Mouse (Mus musculus): ENCODE measurements around the gene Ube2d2b. TPM values are rescaled to one million over a fixed set of nuclear protein-coding genes. Genes with fewer than 3 reads are reported as not detected.

Gene Ube2d2b
- polyA plus RNA-seq, 1 experiment from 2014 or later: 0.42 TPM

DNA sequence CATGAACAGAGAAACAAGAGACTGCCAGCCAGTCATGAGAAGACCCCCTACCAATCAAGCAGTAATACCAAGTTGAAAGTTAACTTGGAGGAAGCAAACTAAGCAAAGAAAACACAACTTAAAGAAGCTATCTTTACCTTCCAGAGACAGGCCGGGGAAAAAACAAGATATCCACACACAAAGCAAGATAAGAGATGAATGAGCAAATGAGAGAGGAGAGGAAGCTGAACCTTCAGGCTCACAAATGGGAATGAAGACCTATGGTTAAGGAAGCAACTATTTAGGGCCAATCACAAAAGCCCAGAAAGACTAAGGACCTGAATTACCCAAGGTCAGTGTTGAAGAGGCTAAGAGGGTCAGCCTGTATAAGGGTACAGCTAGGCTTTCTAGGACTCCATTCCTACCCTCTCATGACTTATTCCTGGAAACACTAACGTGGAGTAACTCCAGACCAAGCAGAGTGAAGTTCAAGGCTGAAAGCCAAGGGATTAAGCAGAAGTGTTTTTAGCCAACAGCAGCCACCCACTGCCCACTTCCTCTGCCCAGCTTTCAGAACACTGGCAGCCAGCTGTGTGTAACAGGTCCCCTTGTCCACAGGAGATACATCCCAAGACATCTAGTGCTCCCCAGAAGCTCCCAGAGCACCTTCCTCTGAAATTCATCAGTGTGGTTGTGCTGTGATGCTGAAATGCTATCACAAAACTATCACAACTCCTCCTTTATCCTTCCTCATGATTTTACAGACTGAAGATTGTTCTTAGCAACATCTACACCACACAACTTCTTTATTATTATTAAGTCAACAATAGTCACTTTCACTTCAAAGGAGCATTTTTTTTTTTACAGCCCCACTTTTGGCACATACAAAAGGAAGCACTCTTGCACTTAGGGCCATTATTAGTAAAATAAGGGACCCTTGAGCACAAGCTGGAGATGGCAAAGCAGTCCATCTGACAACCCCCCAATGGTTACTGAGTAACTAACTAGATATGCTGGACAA lies 36.5 kb downstream of the Ube2d2b start:
- WGBS: 73% methylated on average over 2 of the region's 2 CpGs
- Histone ChIP-seq H3K36me3 (replicated peaks) (no peaks in the 10 kb centered on the region), H3K27ac (replicated peaks) (no peak overlapping the region), H3K4me1 (peaks cover 19% of the 10 kb centered on the region), H3K9me3 (no peaks in the 10 kb centered on the region), H3K4me3 (no peak overlapping the region), H3K27me3 (replicated peaks; ENCODE audit: low read depth, poor library complexity, severe bottlenecking) (peaks cover 14% of the 10 kb centered on the region)
- DNase-seq (ENCODE audit: low spot score): no peak

DNA sequence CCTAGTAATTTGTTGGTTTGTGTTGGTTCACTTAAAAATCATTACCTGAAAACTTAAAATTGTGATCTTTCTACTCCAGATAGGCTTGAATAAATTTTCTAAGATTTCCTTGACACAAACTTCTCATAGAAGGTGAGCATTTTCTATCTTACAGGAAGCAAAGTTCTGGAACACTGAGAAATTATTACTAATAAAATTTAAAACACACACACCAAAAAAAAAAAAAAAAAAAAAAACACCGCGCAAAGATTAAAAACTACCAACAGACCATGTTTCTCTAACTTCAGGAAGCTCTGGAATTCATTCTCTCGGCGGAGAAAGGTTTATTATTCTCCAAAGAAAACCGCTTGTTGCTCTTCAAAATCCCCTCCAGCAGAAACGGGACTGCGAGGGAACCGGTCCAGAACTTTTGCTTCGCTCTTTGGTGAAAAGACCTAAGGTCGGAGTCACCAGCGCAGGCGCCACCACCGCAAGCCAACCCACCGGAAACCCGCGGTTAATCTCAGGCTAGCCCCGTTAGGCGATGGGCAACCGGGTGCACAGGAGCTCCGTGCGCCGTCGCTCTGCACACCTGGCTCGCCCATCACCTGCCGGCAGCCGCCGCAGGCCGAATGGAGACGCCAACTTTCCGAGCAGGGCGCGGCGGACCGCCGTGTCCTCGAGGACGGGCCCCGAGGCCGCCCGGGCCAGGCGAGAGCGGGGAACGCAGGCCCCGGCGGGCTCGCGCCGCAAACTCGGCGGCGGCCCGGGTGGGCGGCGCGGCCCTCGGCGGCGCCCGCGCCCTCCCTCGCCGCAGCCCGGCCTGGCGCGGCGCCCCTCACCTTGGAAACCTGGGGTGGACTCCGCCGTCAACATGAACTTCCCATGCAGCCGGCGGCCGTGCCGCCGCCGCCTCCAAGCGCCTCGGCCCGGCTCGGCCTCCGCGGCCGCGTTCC lies 38.3 kb downstream of the Ube2d2b start:
- Histone ChIP-seq H3K9me3 (no peaks in the 10 kb centered on the region), H3K36me3 (replicated peaks) (no peaks in the 10 kb centered on the region), H3K27ac (replicated peaks) (peak overlapping the region; percentile 97), H3K4me1 (peaks cover 19% of the 10 kb centered on the region), H3K27me3 (replicated peaks; ENCODE audit: low read depth, poor library complexity, severe bottlenecking) (peaks cover 16% of the 10 kb centered on the region), H3K4me3 (peak overlapping the region; percentile 78)
- WGBS: under 1% methylated on average over 82 of the region's 82 CpGs
- DNase-seq (ENCODE audit: low spot score): peak; percentile 75

DNA sequence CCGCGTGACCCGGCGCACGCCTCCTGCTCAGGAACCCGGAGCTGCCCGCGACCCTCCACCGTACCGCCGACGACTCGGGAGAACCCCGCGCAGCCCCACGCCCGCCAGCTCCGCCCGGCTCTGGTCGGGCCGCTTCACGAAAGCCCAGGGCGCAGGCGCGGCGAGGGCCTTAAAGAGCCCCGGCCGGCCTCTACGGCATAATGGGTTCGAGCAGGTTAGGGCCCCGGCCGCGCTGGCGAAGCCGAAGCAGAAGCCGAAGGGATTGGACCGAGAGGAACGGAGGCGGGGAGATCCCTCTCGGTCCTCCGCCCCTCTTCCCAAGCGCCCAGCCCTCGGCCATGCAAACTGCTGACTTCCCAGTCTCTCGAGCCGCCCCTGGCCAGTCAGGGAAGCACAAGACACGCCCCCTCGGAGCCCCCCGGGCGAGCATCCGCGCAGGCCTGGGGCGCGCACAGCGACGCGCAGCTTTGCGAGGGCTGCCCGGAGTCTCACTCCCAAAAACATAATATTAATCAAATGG lies 39.1 kb downstream of the Ube2d2b start:
- under 1% methylated on average over 58 of the region's 58 CpGs for WGBS
- Histone ChIP-seq H3K27me3 (replicated peaks; ENCODE audit: low read depth, poor library complexity, severe bottlenecking) (peaks cover 16% of the 10 kb centered on the region), H3K4me1 (peaks cover 21% of the 10 kb centered on the region), H3K36me3 (replicated peaks) (no peaks in the 10 kb centered on the region), H3K27ac (replicated peaks) (peak overlapping the region; percentile 97), H3K4me3 (peak overlapping the region; percentile 78), H3K9me3 (no peaks in the 10 kb centered on the region)
- DNase-seq (ENCODE audit: low spot score): peak; percentile 97

DNA sequence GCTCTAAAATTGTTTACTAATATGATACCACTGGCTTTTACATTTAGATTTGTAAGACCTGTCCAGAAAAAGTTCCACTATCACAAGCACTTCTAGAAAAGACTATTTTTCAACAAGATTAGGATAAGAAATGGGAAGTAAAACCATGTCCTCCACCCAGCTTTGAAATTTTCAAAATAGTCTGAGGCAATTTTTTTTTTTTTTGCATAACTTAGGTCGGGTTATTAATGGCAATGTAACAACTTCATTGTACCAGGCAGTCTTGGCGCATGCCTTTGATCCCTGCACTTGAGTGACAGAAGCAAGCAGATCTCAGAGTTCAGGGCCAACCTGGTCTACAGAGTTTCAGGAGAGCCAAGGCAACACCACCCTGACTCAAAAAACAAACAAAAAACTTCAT lies 39.8 kb downstream of the Ube2d2b start:
- H3K4me3 ChIP-seq: peak overlapping the region; percentile 78

DNA sequence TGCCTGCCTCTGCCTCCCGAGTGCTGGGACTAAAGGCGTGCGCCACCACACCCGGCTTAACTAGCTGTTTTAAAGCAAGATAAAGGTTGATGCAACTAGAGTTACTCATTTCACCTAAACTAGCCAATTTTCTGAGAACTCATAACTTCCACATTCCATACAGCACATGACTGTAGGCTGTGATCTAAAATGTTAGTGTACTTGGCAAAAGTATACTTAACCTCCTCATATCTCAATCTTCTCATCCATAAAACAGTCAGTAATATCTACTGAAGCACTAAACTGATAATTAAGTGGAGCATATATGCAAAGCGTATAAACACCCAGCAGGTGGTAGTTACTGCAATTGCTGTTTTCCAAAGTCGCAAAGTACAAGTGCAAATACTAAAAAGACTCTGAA lies 43.4 kb downstream of the Ube2d2b start:
- Histone ChIP-seq H3K4me3 (no peak overlapping the region), H3K27me3 (replicated peaks; ENCODE audit: low read depth, poor library complexity, severe bottlenecking) (peaks cover 16% of the 10 kb centered on the region), H3K36me3 (replicated peaks) (no peaks in the 10 kb centered on the region), H3K4me1 (0 out of 2 replicates have a peak, but pooled peaks cover 3% of the 10 kb centered on the region), H3K9me3 (no peaks in the 10 kb centered on the region), H3K27ac (replicated peaks) (no peak overlapping the region)
- 88% methylated on average over 6 of the region's 6 CpGs for whole genome bisulfite sequencing
- no peak for DNase-seq (ENCODE audit: low spot score)

More for the DNA sequence above, 39.8 kb downstream of the Ube2d2b start:
- WGBS: 74% methylated on average over 2 of the region's 2 CpGs
- no peaks in the 10 kb centered on the region for H3K36me3 ChIP-seq (replicated peaks)
- peaks cover 16% of the 10 kb centered on the region for H3K27me3 ChIP-seq (replicated peaks; ENCODE audit: low read depth, poor library complexity, severe bottlenecking)
- no peak for DNase-seq (ENCODE audit: low spot score)
- H3K27ac ChIP-seq (replicated peaks): no peak overlapping the region
- H3K9me3 ChIP-seq: no peaks in the 10 kb centered on the region
- peaks cover 17% of the 10 kb centered on the region for H3K4me1 ChIP-seq

DNA sequence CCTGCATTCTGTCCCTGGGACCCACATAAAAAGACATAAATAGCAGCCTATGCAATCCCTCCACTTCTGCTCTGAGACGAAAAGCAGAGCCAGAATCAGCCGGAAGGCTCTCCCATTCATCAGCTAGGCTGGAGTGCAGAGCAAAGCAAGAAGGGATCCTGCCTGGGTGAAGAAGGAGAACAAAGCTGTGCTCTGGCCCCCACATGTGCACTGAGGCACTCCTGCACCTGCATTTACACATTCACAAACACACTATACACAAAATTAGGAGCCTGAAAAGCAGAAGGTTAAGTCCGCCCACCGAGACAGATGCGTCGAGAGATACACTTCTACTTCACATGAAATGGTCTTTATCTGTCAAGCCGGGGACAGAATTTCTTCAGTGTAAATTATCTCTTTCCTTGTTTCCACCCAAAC lies 44.0 kb downstream of the Ube2d2b start:
- Histone ChIP-seq H3K9me3 (no peaks in the 10 kb centered on the region), H3K36me3 (replicated peaks) (no peaks in the 10 kb centered on the region), H3K27ac (replicated peaks) (no peak overlapping the region), H3K4me1 (0 out of 2 replicates have a peak, but pooled peaks cover 3% of the 10 kb centered on the region), H3K27me3 (replicated peaks; ENCODE audit: low read depth, poor library complexity, severe bottlenecking) (peaks cover 16% of the 10 kb centered on the region), H3K4me3 (no peak overlapping the region)
- WGBS: 75% methylated on average over 7 of the region's 7 CpGs
- DNase-seq (ENCODE audit: low spot score): no peak

DNA sequence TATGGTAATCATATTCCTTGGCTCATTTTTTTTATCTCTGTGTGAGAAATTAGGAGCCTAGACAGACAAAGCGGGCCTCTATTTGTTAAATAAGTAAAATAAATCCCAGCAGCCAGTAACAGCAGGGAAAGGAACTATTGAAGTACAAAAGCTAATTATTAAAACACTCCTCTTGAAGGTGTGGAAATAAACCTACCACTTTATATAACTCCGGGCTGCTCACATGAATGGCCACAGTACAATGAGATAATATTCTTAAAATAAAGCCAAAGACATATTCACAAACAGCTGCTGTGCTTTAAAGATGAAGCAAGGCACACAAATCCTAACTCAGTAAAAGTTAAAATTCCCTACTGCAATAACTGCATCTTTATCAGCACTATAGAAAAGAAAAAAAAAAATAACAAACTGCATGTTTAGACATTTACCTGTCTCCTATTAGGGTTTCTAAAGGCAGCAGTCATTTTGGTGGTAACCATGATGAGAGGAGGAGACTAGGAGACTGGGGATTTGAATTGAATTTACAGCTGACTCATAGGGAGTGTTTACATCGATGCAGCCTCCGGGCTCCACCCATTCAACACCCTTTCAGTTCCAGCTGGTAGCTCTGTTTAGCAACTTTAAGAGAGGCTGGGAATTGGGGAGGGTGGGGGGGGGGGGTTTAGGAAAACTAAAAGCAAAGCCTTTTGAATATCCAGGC lies 44.8 kb downstream of the Ube2d2b start, which contains the start of gene Evi5:
Gene Evi5 (minus strand): TSS at position 547 of the 700 bp plus-strand sequence.
- peaks cover 16% of the 10 kb centered on the region for H3K27me3 ChIP-seq (replicated peaks; ENCODE audit: low read depth, poor library complexity, severe bottlenecking)
- DNase-seq (ENCODE audit: low spot score): no peak
- H3K9me3 ChIP-seq: no peaks in the 10 kb centered on the region
- no peak within 1 kb of the TSS for H3K4me3 ChIP-seq
- no peak within 1 kb of the TSS for H3K27ac ChIP-seq (replicated peaks)
- H3K4me1 ChIP-seq: 0 out of 2 replicates have a peak, but pooled peaks cover 3% of the 10 kb centered on the region
- H3K36me3 ChIP-seq (replicated peaks): no peaks in the 10 kb centered on the region
- WGBS: 51% methylated on average over 4 of the region's 4 CpGs

DNA sequence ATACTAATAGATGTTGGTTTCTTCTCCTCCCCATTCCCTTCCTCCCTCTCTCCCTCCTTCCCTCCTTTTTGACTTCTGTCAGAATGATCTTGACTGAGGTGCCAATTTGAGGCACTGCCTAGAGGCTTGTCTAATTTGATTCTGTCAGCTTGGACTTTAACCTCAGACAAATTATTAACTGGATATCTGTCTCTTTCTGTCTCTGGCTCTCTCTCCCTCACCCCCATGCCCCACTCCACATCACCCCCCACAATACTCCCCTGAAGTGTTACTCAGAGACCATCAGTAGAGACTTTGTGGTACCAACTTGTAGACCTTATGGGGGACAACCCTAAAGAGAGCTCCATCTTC lies 45.3 kb downstream of the Ube2d2b start:
- H3K4me3 ChIP-seq: no peak overlapping the region
- no peak for DNase-seq (ENCODE audit: low spot score)

DNA sequence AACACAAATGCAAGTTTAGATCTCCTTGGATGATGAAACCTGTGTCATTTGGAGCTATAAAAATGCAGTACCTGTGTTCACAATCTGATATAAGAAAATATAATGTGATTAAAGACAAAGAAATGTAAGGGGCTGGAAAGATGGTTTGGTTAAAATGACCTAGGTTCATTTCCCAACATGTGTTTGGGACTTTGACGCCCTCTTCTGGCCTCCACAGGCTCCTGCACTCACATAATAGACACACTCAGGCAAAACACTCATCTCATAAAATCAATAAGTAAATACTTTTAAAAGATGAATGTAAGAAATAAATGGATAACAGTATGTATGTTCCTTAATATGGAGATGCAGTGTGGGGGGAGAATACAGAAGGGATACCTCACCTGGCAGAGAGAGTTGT lies 47.2 kb downstream of the Ube2d2b start:
- H3K4me3 ChIP-seq: no peak overlapping the region
- H3K9me3 ChIP-seq: no peaks in the 10 kb centered on the region
- no peaks in the 10 kb centered on the region for H3K36me3 ChIP-seq (replicated peaks)
- DNase-seq (ENCODE audit: low spot score): no peak
- no peak overlapping the region for H3K27ac ChIP-seq (replicated peaks)
- H3K4me1 ChIP-seq: 0 out of 2 replicates have a peak, but pooled peaks cover 3% of the 10 kb centered on the region
- H3K27me3 ChIP-seq (replicated peaks; ENCODE audit: low read depth, poor library complexity, severe bottlenecking): no peaks in the 10 kb centered on the region
- 76% methylated on average over 1 of the region's 1 CpGs for WGBS

More for the DNA sequence above, 45.3 kb downstream of the Ube2d2b start:
- H3K27me3 ChIP-seq (replicated peaks; ENCODE audit: low read depth, poor library complexity, severe bottlenecking): peaks cover 14% of the 10 kb centered on the region
- H3K4me1 ChIP-seq: 0 out of 2 replicates have a peak, but pooled peaks cover 3% of the 10 kb centered on the region
- H3K36me3 ChIP-seq (replicated peaks): no peaks in the 10 kb centered on the region
- no peak overlapping the region for H3K27ac ChIP-seq (replicated peaks)
- H3K9me3 ChIP-seq: no peaks in the 10 kb centered on the region

DNA sequence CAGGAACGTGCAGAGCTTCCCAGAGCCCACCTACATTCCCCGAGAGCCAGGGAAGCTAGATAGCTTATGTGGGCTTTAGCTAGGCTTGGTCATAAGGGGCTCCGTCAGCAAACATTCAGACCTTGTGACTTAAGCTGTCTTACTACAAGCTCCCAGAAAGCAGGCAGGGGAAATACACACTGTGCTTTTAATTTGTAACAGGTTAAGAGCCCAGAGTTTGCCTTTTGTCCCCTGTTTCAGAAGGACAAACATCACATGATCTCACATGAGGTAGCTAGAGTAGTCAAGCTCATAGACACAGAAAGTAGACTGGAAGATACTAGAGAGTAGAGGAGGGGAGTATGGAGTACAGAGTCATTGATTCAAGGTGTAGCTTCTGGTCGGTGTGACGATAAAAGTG lies 50.8 kb downstream of the Ube2d2b start:
- no peak for DNase-seq (ENCODE audit: low spot score)
- no peaks in the 10 kb centered on the region for H3K36me3 ChIP-seq (replicated peaks)
- no peak overlapping the region for H3K4me3 ChIP-seq
- WGBS: 78% methylated on average over 5 of the region's 5 CpGs
- no peaks in the 10 kb centered on the region for H3K9me3 ChIP-seq
- no peak overlapping the region for H3K27ac ChIP-seq (replicated peaks)
- no peaks in the 10 kb centered on the region for H3K4me1 ChIP-seq
- no peaks in the 10 kb centered on the region for H3K27me3 ChIP-seq (replicated peaks; ENCODE audit: low read depth, poor library complexity, severe bottlenecking)

Data from embryonic facial prominence, embryonic 10.5 days (tissue).